Mouse (Mus musculus) lung, embryonic 15.5 days (tissue): ENCODE results near the gene Taar3. TPM values are rescaled to one million over a fixed set of nuclear protein-coding genes. Genes with fewer than 3 reads are reported as not detected.
A peak's percentile ranks its signal among the peaks of the same experiment; 100 is the strongest.

Source experiments
- ATAC-seq: fragments of 200-750 bp; cut with Nextera tagmentation; 2 replicates; pipeline ENCODE4 v1.8.0; 2017; ENCODE audit warnings: moderate number of reproducible peaks, borderline replicate concordance; ENCODE audit not compliant: low FRiP score, low TSS enrichment; ENCODE audit errors: extremely low read depth
- H3K27ac ChIP-seq: fragments of 300-500 bp; sonication (generic); 2 replicates; pipeline ENCODE4 v1.5.1; 2015; ENCODE audit warnings: moderate library complexity, mild to moderate bottlenecking, inconsistent platforms
- H3K27me3 ChIP-seq: fragments of 300-500 bp; sonication (generic); 2 replicates; pipeline ENCODE4 v1.6.1; 2015; ENCODE audit warnings: inconsistent platforms
- H3K36me3 ChIP-seq: fragments of 300-500 bp; sonication (generic); 2 replicates; pipeline ENCODE4 v1.6.1; 2015; ENCODE audit warnings: inconsistent platforms
- H3K4me1 ChIP-seq: fragments of 300-500 bp; sonication (generic); 2 replicates; pipeline ENCODE4 v1.6.1; 2015; ENCODE audit warnings: inconsistent platforms
- H3K4me2 ChIP-seq: fragments of 300-500 bp; sonication (generic); 2 replicates; pipeline ENCODE4 v1.6.1; 2015; ENCODE audit warnings: inconsistent platforms, mild to moderate bottlenecking, moderate library complexity
- H3K4me3 ChIP-seq: fragments of 300-500 bp; sonication (generic); 2 replicates; pipeline ENCODE4 v1.5.1; 2015; ENCODE audit warnings: mild to moderate bottlenecking, inconsistent platforms
- H3K9ac ChIP-seq: fragments of 300-500 bp; sonication (generic); 2 replicates; pipeline ENCODE4 v1.6.1; 2015; ENCODE audit warnings: inconsistent platforms
- H3K9me3 ChIP-seq: fragments of 300-500 bp; sonication (generic); 2 replicates; pipeline ENCODE4 v1.6.1; 2016; ENCODE audit warnings: inconsistent platforms
- WGBS: fragments of 180-500 bp; shearing (Covaris S2); methylation state at CpG from one replicate; pipeline ENCODE4 v1.1.7; 2015; 5-methylcytosine and 5-hydroxymethylcytosine counted together
- polyA plus RNA-seq: library from polyadenylated mRNA; unstranded; fragments of >200 nt; fragmentation: Nextera tagmentation; extraction: Ambion mirVana; gene quantifications from 2 replicates; pipeline ENCODE4 v1.2.1, GENCODE M21; 2015

Gene Taar3
- polyA plus RNA-seq, 1 experiment from 2014 or later, result not detected

DNA sequence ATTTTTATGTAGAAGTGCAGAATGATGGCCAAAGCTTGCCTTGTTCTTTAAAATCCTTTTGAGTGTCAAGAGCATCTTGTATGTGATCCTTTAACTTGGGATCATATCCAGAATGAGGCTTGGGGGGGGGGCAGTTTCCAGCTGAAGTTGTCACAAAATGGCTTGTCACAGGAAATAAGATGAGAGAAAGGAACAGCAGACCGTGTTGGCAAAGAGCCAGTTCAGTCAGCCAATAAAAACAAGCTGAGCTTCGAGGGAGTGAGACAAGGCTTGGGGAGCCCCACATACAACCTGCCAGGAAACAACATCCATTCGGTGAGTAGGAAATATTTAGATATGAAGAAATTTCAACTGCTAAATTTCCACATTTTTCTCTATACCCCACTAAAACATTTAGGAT lies 14.1 kb downstream of the Taar3 start:
- H3K27me3 ChIP-seq, result no peaks in the 10 kb centered on the region
- no peak overlapping the region for H3K4me2 ChIP-seq
- H3K4me1 ChIP-seq, result no peaks in the 10 kb centered on the region
- 14% methylated on average over 3 of the region's 3 CpGs for WGBS
- H3K27ac ChIP-seq, result no peak overlapping the region
- no peaks in the 10 kb centered on the region for H3K36me3 ChIP-seq
- no peaks in the 10 kb centered on the region for H3K9me3 ChIP-seq
- no peak overlapping the region for H3K4me3 ChIP-seq
- no peak for ATAC-seq
- H3K9ac ChIP-seq, result no peak overlapping the region

GRCm38 (mm10) chr10:23964921-23965610 lies 15.7 kb downstream of the Taar3 start:
- ATAC-seq, result no peak
- Histone ChIP-seq H3K4me2 (no peak overlapping the region), H3K27me3 (no peaks in the 10 kb centered on the region), H3K9me3 (no peaks in the 10 kb centered on the region), H3K36me3 (no peaks in the 10 kb centered on the region), H3K9ac (no peak overlapping the region), H3K4me3 (no peak overlapping the region), H3K4me1 (no peaks in the 10 kb centered on the region), H3K27ac (no peak overlapping the region)
- 74% methylated on average over 6 of the region's 6 CpGs for WGBS

- Histone ChIP-seq H3K27me3 (no peaks in the 10 kb centered on the region), H3K9ac (no peak within 1 kb of the TSS), H3K4me2 (no peak within 1 kb of the TSS), H3K4me3 (no peak within 1 kb of the TSS), H3K9me3 (no peaks in the 10 kb centered on the region), H3K4me1 (no peaks in the 10 kb centered on the region), H3K36me3 (no peaks in the 10 kb centered on the region), H3K27ac (no peak within 1 kb of the TSS)
- WGBS, result 84% methylated on average over 11 of the region's 11 CpGs
- ATAC-seq, result no peak
Observed at GRCm38 (mm10) chr10:23970656-23971165, 21.4 kb downstream of the Taar3 start, which contains the start of gene Taar5. TSS of gene Taar5 (plus strand) at chr10:23970706.

- Histone ChIP-seq H3K27ac (no peak overlapping the region), H3K9ac (no peak overlapping the region), H3K27me3 (no peaks in the 10 kb centered on the region), H3K4me3 (no peak overlapping the region), H3K36me3 (no peaks in the 10 kb centered on the region), H3K9me3 (no peaks in the 10 kb centered on the region), H3K4me1 (no peaks in the 10 kb centered on the region), H3K4me2 (no peak overlapping the region)
- WGBS, result 77% methylated on average over 5 of the region's 5 CpGs
- ATAC-seq, result no peak
Observed at GRCm38 (mm10) chr10:23971256-23971655, 21.9 kb downstream of the Taar3 start.

- Histone ChIP-seq H3K9me3 (no peaks in the 10 kb centered on the region), H3K27ac (no peak overlapping the region), H3K4me2 (no peak overlapping the region), H3K9ac (no peak overlapping the region), H3K4me1 (no peaks in the 10 kb centered on the region), H3K4me3 (no peak overlapping the region), H3K27me3 (no peaks in the 10 kb centered on the region), H3K36me3 (no peaks in the 10 kb centered on the region)
- 57% methylated on average over 4 of the region's 4 CpGs for WGBS
- no peak for ATAC-seq
Observed at GRCm38 (mm10) chr10:23977958-23978357, 28.6 kb downstream of the Taar3 start.

GRCm38 (mm10) chr10:23978901-23979705 lies 29.7 kb downstream of the Taar3 start:
- Histone ChIP-seq H3K4me2 (no peak overlapping the region), H3K9me3 (no peaks in the 10 kb centered on the region), H3K36me3 (no peaks in the 10 kb centered on the region), H3K27ac (no peak overlapping the region), H3K4me1 (no peaks in the 10 kb centered on the region), H3K4me3 (no peak overlapping the region), H3K9ac (no peak overlapping the region), H3K27me3 (no peaks in the 10 kb centered on the region)
- peak; percentile 57 for ATAC-seq
- 34% methylated on average over 16 of the region's 16 CpGs for WGBS

DNA sequence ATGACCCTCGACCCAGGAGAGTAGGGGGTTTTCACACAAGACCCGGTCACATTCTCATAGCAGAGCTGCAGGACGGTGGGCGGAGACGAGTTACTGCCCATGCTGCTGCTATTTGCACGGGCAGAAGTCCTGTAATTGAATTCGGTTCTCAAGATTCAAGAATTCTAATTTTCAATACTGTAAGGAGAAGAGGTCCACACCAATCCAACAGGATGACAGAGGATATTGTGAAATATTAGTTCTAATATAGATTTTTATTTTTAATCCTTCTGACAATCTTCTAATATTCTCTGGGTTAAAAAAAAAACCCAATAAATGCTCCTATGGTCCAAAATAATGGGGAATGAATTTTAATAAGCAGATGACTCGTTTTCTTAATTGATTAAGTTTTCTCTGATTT lies 36.2 kb downstream of the Taar3 start, which contains the start of gene Taar6:
Taar6 (minus strand) TSS at position 101 of the 400 bp plus-strand sequence.
- WGBS, result 68% methylated on average over 8 of the region's 8 CpGs
- Histone ChIP-seq H3K27ac (no peak within 1 kb of the TSS), H3K36me3 (no peaks in the 10 kb centered on the region), H3K9me3 (no peaks in the 10 kb centered on the region), H3K27me3 (no peaks in the 10 kb centered on the region), H3K9ac (no peak within 1 kb of the TSS), H3K4me3 (no peak within 1 kb of the TSS), H3K4me2 (no peak within 1 kb of the TSS), H3K4me1 (no peaks in the 10 kb centered on the region)
- no peak for ATAC-seq

GRCm38 (mm10) chr10:23986419-23986818 lies 37.1 kb downstream of the Taar3 start:
- Histone ChIP-seq H3K9me3 (no peaks in the 10 kb centered on the region), H3K4me3 (no peak overlapping the region), H3K27ac (no peak overlapping the region), H3K4me2 (no peak overlapping the region), H3K9ac (no peak overlapping the region), H3K36me3 (no peaks in the 10 kb centered on the region), H3K27me3 (no peaks in the 10 kb centered on the region), H3K4me1 (no peaks in the 10 kb centered on the region)
- ATAC-seq, result no peak
- WGBS, result 80% methylated on average over 5 of the region's 5 CpGs

DNA sequence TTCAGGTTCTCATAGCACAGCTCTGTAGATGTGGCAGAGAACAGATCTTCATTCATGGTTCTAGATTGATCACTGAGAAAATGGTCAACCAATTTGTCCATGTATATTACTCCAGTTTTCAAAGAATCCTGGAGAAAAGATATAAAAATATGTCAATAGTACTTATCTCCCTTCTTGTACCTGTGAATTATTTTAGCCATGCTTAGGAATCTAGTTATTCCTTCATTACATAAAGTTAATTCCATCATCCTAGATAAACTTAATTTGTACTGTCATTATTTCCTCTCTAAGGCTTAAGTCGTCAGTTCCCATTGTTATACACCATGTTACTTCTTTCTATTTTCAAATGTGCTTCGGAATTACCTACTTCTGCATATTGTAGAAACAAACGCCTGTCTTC lies 44.0 kb downstream of the Taar3 start, which contains the start of gene Taar7a:
Taar7a (minus strand) TSS at position 101 of the 400 bp plus-strand sequence.
- ATAC-seq, result no peak
- H3K4me3 ChIP-seq, result no peak within 1 kb of the TSS
- H3K4me1 ChIP-seq, result no peaks in the 10 kb centered on the region
- 83% methylated on average over 3 of the region's 3 CpGs for WGBS
- H3K4me2 ChIP-seq, result no peak within 1 kb of the TSS
- H3K27me3 ChIP-seq, result no peaks in the 10 kb centered on the region
- H3K27ac ChIP-seq, result no peak within 1 kb of the TSS
- H3K9me3 ChIP-seq, result no peaks in the 10 kb centered on the region
- H3K36me3 ChIP-seq, result no peaks in the 10 kb centered on the region
- H3K9ac ChIP-seq, result no peak within 1 kb of the TSS

GRCm38 (mm10) chr10:23999639-24000038 lies 50.3 kb downstream of the Taar3 start, which contains the start of gene Taar7b:
TSS of gene Taar7b (plus strand) at chr10:23999939.
- H3K4me2 ChIP-seq, result no peak within 1 kb of the TSS
- ATAC-seq, result no peak
- no peaks in the 10 kb centered on the region for H3K9me3 ChIP-seq
- no peaks in the 10 kb centered on the region for H3K4me1 ChIP-seq
- H3K36me3 ChIP-seq, result no peaks in the 10 kb centered on the region
- H3K27me3 ChIP-seq, result no peaks in the 10 kb centered on the region
- H3K27ac ChIP-seq, result no peak within 1 kb of the TSS
- WGBS, result 73% methylated on average over 1 of the region's 1 CpGs
- no peak within 1 kb of the TSS for H3K4me3 ChIP-seq
- no peak within 1 kb of the TSS for H3K9ac ChIP-seq
